Mouse (Mus musculus) kidney, adult 8-10 months (tissue): ENCODE measurements around the gene Sox14.

Experiments used
- DNase-seq, 2 experiments: peaks; one replicate each; pipeline ENCODE4 v3.0.0; 2022

Sox14 gene

DNA sequence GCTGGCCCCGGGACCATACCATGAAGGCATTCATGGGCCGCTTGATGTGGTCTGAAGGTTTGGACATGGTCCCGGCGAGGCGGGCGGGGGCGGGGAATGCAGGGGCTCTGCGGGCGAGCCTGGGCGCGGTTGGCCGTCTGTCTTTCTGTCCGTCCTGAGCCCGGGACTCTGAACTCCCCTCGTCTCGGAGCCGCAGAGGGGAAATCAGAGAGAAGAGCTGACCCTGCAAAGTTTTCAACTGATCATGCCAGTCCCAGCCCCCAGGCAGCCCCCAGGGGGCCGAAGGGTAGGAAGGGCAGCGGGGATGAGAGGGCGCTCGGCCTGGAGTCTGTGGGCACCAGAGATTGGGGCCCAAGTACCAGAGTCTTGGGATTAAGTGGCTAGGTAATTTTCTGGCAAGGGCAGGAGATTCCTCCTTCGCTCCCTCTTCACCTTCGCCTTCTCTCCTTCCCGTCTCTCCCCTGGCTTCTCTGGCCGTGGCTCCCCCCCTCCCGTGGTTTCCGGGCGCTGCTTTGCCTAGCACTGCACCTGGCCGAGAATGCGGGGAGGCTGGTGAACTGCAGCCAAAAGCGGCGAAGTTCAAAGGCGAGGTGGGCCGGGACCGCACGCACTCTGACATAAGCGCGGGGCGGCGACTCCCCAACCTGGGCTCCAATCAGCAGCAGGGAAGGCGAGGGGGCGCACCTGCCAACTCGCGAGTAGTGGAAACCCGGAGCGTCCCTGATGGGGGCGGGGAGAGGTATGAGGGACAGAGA is at the start of gene Sox14:
Sox14 (minus strand) TSS at position 553 of the 755 bp plus-strand sequence.
- DNase-seq = no peak

DNA sequence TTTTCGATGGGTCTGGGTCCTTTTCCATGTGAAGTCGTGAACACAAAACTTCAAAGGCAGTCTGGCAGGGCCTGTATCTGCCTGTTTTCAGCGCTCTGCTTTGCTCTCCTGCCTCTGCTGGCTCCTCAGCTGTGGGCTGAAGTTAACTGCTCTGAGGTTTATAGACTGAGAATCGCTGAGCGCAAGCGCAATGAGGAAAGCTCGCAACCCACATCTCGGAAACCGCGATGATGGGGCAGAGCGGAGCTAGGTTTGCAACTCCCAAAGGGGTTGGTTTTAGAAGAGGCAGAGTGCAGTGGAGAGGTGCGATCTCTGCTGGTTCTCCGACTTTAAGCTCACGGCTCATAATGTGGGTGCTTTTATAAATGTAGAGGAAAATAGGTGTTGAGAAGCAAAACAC is 3.3 kb upstream of the Sox14 start:
- DNase-seq = no peak

DNA sequence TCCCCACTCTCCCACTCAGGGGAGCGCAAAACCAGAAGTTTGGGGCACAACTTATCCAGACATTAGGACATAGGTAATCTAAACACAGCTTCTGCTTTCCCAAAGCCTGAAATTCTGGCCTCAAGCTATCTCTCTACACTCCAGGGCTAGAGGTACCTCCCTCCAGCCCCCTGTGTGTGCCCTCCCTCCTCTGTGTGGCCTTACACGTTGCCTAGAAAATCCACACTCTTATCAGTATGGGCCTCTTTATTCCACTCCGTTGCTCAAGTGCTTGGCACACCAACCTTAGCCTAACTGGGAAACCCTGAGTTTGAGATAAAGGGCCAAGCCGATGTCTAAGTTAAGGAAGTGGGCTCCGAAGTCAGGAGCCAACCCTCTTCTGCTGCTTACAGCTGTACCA is 2.6 kb upstream of the Sox14 start:
- no peak for DNase-seq

DNA sequence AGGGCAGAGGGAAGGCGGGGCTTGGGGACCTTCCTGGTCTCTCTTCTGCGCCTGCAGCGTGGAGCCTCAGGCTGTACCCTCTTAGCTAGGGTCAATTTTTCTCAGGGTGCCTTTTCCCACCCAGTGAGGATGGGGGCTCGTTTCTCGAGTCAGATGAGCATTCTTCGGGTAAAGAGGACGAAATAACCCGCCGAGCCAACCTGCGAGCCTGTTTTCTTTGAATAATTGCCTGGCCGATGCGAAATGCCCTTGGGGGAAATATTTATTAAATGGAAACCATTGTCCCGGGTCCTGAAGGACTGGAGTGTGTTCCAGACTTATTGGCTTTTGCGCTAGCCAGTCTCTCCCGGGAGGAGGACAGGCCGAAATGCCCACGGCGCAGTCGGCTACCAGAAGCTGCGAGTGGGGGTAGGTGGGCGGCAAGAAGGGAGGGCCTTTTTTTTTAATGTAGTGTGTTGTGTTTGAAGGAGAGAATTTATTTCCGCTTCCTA is 1.1 kb upstream of the Sox14 start:
- no peak for DNase-seq

DNA sequence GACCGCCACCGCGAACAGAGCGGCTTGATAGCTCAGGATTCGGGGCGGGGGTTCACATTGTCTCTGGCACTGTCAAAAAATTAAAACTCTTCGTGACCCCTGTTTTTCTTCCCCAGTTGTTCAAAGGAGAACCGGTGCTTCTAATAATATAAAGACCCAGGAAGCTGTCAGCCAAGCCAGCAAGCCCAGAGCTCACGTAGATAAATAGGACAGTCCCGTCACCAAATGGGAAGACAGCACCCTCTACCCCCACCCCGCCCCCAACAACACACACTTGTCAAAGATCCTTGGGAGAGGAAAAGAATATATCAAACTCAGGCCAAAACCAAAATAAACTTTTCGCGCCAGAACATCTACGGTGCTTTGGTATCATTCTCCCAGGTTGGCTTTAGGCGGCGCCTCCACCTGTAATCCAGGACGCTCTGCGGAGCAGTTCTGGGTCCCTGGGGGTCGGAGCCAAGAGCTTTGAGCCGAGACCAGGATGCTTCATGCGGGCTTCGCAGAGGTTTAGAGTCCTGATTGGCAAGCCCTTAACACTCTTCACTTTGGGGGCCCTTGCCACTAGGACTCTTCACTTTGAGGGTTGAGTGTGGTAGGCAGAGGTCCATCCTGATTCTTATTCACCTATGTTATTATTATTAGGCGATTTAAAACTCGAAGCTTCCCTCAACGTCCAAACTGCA is 544 bp upstream of the Sox14 start:
- no peak for DNase-seq

DNA sequence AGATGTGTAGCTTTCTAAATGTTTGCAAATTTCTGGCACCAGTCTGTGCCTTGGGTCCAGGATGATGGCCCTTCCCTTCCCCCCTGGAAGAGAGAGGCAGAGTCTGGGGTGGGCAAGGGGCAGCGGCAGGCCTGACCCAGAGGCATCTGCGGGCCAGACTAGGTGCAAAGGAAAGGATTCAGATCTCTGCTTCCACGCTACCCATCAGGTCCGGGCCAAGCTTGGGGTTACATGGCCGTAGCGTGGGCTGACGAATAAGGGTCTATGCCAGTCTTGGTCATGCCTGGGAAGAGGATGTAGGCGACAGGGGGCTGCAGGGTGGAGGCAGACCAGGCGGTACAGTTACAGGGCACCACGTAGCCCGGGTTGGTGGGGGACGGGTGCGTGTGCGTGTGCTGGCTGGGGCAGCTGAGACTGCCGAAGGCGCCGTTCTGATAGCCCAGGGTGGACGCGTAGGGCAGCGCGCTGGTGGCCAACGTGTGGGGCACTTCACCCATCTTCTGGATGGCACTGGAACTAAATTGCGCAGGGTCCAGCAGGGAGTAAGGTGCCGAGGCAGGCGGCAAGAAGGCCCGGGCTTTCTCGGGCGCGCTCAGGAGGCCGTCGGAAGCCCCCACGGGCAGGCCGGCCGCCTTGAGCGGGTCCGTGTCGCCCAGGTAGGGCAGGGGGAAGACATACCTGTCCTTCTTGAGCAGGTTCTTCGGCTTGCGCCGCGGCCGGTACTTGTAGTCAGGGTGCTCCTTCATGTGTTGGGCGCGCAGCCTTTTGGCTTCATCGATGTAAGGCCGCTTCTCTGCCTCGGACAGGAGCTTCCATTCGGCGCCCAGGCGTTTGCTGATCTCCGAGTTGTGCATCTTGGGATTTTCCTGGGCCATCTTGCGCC is 994 bp downstream of the Sox14 start:
- DNase-seq = no peak

DNA sequence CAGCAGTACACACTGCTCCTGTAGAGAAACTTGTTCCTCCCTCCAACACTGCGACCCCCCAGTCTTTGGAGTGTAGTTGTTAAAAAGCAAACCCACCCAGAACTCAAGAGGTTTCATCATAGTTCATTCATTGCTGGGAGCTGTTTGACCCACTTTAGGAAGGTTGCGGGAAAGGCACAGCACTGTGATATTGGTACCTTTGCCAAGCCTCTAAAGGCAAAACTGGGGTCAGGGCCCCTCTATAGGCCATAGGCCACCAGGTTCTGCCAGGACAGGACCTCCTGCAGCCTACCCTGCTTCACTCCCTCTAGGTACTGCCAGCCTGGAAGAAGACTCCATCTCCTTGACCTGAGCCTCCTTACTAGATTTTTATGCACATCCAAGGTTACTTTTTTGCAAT is 2.2 kb downstream of the Sox14 start:
- DNase-seq = no peak

DNA sequence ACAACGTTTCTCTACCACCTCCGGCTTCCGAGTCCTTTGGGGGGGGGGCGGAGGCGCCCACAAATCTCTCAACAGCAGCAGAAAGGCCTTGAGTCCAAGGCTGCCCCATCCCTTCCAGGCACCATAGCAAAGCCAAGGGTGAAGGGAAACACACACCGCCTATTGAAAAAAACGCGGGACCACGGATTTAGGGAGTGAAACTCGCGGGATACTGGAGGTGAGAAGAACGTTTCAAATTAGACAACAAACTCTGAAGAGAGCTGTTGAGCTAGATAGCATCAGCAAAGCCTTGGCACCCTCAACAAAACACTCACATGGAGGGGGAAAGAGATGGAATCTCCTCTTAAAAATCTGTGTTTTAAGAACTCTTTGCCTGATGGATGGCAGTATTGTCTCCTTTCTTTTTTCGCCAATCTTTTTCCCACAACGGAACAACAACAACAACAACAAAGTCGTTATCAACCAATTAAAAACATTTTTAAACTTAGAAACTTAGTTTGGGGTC is 2.8 kb downstream of the Sox14 start:
- DNase-seq = no peak

DNA sequence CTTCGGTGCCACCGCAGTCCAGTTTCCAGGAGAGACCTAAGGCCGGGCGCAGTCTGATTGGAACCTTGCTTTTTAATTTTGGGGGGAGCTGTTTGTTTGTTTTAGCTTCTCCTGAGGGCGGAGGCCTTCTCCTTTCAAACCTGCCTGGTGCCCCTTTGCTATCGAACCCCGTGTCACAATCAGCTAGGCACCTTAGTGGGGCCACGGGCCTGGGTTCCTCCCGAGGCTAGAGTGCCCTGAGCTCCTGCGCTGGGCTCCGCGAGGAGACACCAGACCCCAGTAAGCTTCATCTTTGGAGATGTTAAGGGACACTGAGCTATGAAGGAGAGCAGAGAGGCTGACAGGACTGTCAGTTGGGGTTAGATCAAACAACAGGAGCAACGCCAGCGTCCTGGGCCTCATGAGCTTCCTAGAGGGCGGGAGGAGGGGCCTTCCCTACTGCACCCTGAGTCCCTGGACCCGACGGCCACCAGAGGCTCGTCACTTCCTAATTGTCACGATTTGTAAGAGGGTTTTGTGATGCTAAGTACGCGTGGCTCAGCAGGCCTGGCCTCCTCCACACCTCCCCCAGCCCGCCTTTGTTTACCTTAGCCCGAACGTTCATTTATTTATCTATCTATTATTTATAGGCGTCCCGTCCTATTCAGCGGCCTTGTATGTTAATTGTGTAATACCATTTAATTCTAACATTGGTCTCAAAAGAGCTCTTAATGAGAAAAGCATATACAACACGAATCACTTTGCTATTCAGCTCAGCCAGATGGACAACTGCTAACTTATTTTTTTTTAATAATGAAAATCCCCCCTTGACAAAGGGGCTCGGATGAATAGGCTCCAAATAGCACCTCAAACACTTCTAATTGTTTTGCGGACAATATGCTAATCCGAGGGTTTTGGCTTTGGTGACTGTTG is 3.5 kb downstream of the Sox14 start:
- no peak for DNase-seq

DNA sequence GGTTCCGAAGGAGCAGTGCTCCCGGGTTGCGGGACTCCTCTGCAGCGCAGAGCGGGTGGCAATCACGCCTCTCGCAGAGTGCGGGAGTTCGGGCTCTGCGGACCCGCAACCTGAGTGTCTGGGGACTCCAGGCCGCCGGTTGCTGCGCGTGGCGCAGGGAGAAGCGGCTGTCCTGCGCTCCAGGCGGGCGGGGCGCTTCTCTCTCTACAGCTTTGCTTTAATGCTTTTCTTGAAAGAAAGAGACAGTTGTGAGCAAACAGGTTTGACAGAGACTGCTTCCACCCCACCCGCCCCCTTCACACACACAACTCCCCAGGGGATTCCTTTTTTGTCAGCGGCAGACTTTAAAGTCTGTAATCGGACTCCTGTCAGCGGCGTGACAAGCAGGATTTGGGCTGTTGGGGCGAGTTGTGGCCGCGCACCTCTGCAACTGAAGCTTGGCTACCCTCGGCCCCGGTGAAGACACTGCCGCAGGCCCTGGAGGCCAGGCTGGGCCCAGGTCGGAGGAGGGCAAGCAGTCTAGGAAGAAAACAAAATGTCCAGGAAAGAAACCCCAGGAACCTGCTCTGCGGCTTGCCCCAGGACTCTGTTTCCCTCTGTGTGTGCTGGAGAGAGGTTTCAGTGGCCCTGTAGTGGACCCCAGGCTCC is 4.3 kb downstream of the Sox14 start:
- no peak for DNase-seq

DNA sequence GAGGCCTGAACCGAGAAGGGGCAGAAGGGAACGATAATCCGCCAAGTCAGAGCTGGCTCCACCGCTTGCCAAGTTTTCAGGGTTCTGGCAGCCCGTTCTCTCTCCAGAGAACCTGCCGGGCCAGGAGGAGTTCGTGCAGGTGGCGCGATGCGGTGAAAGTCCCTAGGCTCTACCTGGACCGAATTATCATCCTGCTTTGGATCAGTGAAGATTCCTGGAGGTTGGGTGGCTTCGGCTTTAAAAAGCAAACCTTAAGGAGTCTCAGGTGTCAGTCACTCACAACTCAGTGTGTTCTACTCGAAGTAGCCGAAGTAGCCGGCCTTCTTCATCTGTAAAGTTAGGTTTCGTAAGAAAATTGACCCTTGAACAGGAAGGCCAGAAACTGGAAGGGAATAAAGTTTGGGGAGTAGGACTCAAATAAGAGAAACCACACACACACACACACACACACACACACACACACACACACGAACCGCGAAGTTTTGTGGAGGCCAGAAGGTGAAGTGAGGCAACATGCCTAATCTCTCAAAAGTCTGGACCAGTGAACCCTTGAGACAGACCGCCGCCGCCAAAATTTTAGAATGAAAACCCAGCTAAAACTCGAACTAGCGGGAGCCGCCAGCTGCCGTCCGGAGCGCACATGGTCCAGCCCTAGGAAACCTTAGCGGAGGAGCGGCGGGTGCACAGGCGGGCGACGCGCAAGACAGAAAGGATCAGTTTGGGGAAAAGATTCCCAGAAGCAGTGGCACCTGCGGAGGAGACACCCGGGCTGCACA is 5.0 kb downstream of the Sox14 start:
- DNase-seq = no peak

DNA sequence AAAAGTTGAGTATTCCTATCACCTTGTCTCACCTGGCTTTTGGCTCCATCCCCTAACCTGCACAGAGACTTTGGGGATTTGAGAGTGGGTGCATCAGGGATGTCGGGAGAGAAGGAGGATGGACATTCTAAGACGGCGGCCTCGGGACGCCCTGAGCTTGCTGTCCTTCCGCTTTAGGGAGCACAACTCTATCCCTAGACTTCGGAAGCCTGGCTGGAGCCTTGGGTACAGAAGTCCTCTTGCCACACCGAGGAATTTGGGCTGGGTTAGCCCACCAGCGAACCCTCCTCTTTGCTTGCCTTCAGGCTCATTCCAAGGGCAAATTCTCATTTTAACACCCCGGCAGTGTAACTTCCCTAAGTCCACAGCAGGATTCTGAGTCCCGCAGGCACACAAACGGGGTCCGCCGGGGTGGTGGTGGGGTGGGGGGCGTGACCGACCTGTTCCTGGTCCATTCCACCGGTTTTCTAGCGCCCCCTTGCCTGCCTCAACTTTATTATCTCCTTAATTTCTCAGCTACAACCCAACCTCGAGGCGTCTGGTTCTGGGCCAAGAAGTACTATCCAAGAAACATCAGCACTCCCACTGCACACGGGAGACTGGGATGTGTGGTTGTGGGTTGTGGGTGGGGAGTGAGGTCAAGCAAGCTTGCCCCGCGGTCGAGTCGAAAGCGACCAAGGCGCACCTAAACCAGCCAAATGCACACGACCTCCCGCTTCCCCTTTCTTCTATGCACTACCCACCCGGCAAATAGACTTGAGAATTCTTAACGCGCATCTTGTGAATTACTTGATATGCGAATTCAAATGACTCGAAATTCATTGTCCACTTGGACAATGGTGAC is 5.8 kb downstream of the Sox14 start:
- no peak for DNase-seq

DNA sequence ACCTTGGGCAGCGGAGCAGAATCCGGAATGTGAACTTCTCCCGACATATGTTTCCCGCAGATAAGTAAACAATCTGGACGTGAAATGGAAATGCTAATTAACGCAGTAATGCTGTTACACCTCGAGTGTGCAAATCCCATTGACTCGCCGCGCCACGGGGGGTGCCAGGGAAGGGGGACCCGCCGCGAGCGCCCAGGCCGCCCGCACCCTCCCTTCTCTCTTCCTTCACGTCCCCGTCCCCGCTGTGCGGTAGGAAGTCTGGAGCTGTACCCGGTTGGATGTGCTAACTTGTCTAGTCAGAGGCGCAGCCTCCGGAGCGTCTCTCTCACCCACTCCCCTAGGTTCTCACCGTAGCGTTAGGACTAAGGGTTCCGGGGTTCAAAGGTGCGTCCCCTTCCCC is 6.7 kb downstream of the Sox14 start:
- DNase-seq = no peak

DNA sequence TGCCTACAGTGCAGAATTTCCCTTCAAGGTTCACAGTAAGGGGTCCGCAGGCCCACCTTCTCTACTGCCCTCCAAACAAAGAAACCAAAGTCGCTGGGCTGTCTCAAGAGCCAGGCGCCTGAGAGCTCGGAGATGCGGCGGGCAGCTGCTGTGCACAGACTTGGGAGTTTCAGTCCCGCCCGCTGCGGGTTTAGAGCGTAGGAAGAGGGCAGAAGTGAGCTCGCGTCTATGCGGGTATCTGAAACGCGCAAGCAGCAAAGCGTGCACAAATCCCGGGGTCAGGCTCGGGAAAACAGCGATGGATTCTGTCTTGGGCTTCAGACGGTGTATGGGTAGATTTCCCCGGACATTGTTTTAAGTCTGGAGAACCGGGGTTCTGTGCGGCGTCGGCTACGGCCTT is 7.4 kb downstream of the Sox14 start:
- no peak for DNase-seq

DNA sequence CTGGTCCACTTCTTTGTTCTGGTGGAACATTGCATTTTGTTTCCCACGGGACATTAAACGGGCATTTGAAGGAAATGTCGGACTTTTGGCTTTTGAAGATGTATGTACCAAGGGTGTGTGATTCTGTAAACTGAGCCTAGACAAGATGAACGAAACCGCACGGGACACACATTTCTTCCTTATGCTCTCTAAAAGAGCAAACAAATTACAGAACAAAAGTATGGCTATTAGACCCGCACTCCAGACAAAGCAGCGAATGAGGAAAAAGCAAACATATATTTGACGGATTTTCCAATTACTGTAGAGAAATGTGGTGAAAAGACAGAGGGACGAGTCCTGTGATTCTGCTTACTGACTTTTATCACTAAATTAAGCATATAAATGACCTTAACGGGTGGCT is 7.9 kb downstream of the Sox14 start:
- DNase-seq = no peak

DNA sequence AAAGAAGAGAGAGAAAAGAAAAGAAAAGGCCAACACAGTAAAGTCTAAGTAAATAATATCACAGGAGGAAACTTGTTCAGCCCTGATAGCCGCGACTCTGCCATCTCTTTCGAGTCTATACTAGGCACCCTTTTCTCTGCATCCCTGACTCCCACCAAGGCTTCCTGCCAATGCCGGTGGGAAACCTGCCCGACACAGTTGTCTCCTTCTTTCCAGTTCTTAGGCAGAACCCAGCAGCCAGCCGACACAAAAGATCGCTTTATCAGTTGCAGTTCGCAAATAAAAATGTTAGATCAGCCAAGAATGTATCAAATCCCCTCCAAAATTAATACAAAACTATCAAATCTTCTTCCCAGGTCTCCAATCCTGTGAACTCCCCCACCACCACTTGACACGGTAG is 13.0 kb downstream of the Sox14 start:
- DNase-seq = no peak

DNA sequence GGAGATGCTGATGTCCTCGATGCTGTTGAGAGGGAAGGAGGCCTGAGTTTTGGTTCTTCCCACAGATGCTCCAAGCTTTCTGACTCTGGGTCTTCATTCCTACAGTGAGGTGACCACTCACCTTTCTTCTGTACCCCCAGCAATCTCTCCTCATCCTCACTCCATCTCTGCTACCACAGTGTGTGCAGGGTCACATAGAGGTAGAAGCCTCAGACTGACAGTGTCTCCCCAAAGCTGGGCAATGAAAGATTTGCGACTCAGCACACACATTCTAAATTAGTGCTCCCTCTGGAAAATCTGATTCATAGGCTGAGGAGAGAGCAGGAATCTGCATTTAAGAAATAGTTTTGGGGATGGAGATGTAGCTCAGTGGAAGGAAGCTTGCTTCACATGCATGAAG is 21.5 kb downstream of the Sox14 start:
- DNase-seq = no peak

DNA sequence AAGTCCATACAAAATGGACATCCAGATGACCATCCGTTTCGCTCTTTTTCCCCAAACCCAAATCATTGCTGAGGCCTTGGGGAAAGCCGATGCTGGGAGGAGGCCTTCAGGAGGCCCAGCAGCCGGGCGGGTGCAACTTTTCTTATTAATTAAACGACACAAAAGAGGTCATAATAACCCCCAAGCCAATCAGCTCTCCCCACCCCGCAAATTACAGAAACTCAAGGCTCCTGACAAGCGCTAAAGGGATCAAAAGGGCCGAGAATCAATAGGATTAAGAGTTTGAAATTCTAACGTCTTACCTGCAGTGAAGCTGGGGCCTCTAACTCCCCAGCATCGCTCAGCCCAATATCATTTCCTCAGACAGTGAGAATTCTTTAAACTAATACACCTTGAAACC is 22.6 kb downstream of the Sox14 start:
- no peak for DNase-seq

DNA sequence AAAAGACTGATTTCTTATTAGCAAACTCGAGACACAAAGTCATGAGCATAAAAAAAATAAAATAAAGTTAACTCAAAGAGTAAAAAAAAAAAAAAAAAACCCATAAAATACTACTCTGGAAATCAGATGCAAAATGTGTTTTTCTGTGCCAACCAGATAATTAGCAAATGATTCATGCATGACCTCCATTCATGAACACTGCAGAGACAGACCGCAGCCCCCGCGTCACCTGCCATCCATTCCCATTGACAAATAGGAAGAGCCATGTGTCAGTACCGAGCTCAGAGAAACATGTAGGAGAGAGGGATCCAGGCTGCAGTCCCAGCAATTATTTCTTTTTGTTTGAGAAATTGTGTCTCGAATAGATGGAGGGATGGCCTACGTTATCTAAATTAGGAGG is 25.6 kb downstream of the Sox14 start:
- DNase-seq = no peak

DNA sequence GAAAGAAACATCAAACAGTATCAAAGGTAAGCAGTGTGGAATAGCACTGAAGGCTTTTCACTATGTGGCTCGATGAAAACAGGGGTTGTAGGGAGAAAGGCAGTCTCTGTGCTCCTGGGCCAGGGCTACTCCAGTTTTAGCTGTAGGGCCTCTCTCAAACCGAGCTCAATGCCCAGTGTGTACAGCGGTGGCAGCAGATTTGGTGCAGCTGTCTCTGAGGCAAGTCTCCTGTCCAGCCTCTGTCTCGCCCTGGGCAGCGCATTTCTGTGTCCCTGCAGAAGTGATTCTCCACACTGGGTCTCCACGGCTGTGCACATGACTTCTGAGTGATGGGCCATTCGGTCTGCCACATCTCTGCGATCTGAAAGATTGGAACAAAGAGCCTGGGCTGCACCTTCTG is 27.6 kb downstream of the Sox14 start:
- no peak for DNase-seq
